Mouse (Mus musculus) myocyte (in vitro differentiated cells): Measurements from ENCODE around the gene Ly9. TPM values are rescaled to one million over a fixed set of nuclear protein-coding genes. Genes with fewer than 3 reads are reported as not detected.

ENCODE experiments used
- H3K27me3 ChIP-seq: one replicate; pipeline ENCODE4 v1.6.1; 2011; ENCODE audit not compliant: control insufficient read depth, insufficient read depth, insufficient read length
- H3K36me3 ChIP-seq: one replicate; pipeline ENCODE4 v1.6.1; 2011; ENCODE audit not compliant: control insufficient read depth, insufficient read depth
- H3K4me2 ChIP-seq: one replicate; pipeline ENCODE4 v1.6.1; 2011; ENCODE audit warnings: low read depth, control low read depth
- H3K4me3 ChIP-seq: one replicate; pipeline ENCODE4 v1.5.1; 2011; ENCODE audit warnings: mild to moderate bottlenecking, control low read depth, moderate library complexity
- H3K79me2 ChIP-seq: one replicate; pipeline ENCODE4 v1.6.1; 2011; ENCODE audit not compliant: control insufficient read depth, insufficient read depth
- H3ac ChIP-seq: one replicate; pipeline ENCODE4 v1.6.1; 2011; ENCODE audit not compliant: control insufficient read depth, insufficient read length
- CEBPB ChIP-seq: IDR thresholded peaks from 2 replicates; pipeline ENCODE4 v1.6.1; 2011; ENCODE audit warnings: mild to moderate bottlenecking, moderate library complexity; ENCODE audit not compliant: poor library complexity, insufficient read depth, severe bottlenecking
- E2F4 ChIP-seq: IDR thresholded peaks from one replicate; pipeline ENCODE4 v1.6.1; 2011; ENCODE audit warnings: mild to moderate bottlenecking, control low read depth, moderate library complexity; ENCODE audit not compliant: insufficient read depth
- MAX ChIP-seq: IDR thresholded peaks from one replicate; pipeline ENCODE4 v1.6.1; 2011; ENCODE audit warnings: low read depth, mild to moderate bottlenecking, control low read depth
- MYOD1 ChIP-seq, 3 experiments: IDR thresholded peaks; one replicate each; pipeline ENCODE4 v1.6.1; 2011; ENCODE audit warnings: control low read depth in 2 of 3, low read depth in 2 of 3, mild to moderate bottlenecking in 2 of 3, moderate library complexity in 1 of 3; ENCODE audit not compliant: insufficient read length in 2 of 3, control insufficient read depth in 1 of 3
- MYOG ChIP-seq, 3 experiments: IDR thresholded peaks; one replicate each; pipeline ENCODE4 v1.6.1; 2011; ENCODE audit warnings: control low read depth in 2 of 3, low read depth in 2 of 3, mild to moderate bottlenecking in 2 of 3; ENCODE audit not compliant: insufficient read length in 2 of 3, control insufficient read depth in 1 of 3, insufficient read depth in 1 of 3
- POLR2A ChIP-seq: IDR thresholded peaks from one replicate; pipeline ENCODE4 v1.6.1; 2011; ENCODE audit warnings: low read depth, mild to moderate bottlenecking, control low read depth, moderate library complexity; ENCODE audit not compliant: insufficient read length
- POLR2AphosphoS2 ChIP-seq: IDR thresholded peaks from one replicate; pipeline ENCODE4 v1.6.1; 2011; ENCODE audit warnings: low read depth, control low read depth; ENCODE audit not compliant: insufficient read length
- REST ChIP-seq: IDR thresholded peaks from one replicate; pipeline ENCODE4 v1.6.1; 2011; ENCODE audit warnings: mild to moderate bottlenecking, control low read depth, moderate library complexity; ENCODE audit not compliant: insufficient read depth, insufficient read length
- SRF ChIP-seq: IDR thresholded peaks from one replicate; pipeline ENCODE4 v1.6.1; 2011; ENCODE audit warnings: low read depth; ENCODE audit not compliant: control insufficient read depth, insufficient read length
- TCF12 ChIP-seq: IDR thresholded peaks from one replicate; pipeline ENCODE4 v1.6.1; 2011; ENCODE audit warnings: mild to moderate bottlenecking, control low read depth; ENCODE audit not compliant: poor library complexity, insufficient read depth, severe bottlenecking
- TCF3 ChIP-seq: IDR thresholded peaks from one replicate; pipeline ENCODE4 v1.6.1; 2011; ENCODE audit warnings: low read depth, control low read depth; ENCODE audit not compliant: insufficient read length
- USF1 ChIP-seq: IDR thresholded peaks from one replicate; pipeline ENCODE4 v1.6.1; 2011; ENCODE audit warnings: low read depth, mild to moderate bottlenecking, control low read depth, moderate library complexity
- polyA plus RNA-seq: library from polyadenylated mRNA; unstranded; fragments of >200 nt; fragmentation: generic; extraction: Trizol; gene quantifications from one replicate; pipeline ENCODE4 v1.2.1, GENCODE M21; 2012; ENCODE audit warnings: missing spikeins

Gene Ly9
- not detected for polyA plus RNA-seq

- Histone ChIP-seq H3K27me3 (no peaks in the 10 kb centered on the region), H3K79me2 (no peaks in the 10 kb centered on the region), H3ac (no peak within 1 kb of the TSS), H3K4me3 (no peak within 1 kb of the TSS), H3K36me3 (no peaks in the 10 kb centered on the region), H3K4me2 (no peak within 1 kb of the TSS)
- no peak for TF ChIP-seq MAX
- TF ChIP-seq REST, result no peak
- TF ChIP-seq TCF12, result no peak
- TF ChIP-seq E2F4, result no peak
- TF ChIP-seq USF1, result no peak
- TF ChIP-seq SRF, result no peak
- no peak for TF ChIP-seq CEBPB
- TF ChIP-seq POLR2AphosphoS2, result no peak
- TF ChIP-seq TCF3, result no peak
- no peak for TF ChIP-seq MYOD1 (IDR thresholded peaks at IDR 0.05; ENCODE audit: control insufficient read depth in 1 of 3, insufficient read length in 2 of 3, low read depth in 2 of 3)
- no peak for TF ChIP-seq POLR2A
These were observed at the start of gene Ly9 for GRCm38 (mm10) chr1:171607176-171607575. Ly9 (minus strand) TSS chr1:171607410.

DNA sequence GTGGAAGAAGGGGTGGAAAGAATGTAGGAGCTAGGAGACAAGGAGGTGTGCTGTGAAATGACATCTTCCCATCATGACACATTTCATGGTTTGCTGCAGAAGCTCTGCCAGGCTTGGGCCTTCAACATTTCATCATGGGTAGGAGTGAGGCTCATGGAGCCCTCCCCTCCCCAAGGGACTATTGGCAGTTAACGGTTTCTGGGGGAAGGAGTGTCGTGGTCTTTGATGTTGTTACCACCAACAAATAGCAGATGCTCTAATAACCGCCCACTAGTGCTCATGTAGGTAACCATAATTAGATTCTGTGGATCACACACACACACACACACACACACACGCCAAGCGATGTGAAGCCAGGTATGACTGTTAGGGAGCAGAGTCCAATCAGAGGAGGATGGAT, 45.5 kb upstream of the Ly9 start, which contains the start of gene Slamf7:
Gene Slamf7, minus strand, starts transcription at position 302 of the 400 bp plus-strand sequence.
- Histone ChIP-seq H3K4me3 (no peak within 1 kb of the TSS), H3K36me3 (no peaks in the 10 kb centered on the region), H3K27me3 (no peaks in the 10 kb centered on the region), H3ac (no peak within 1 kb of the TSS), H3K79me2 (no peaks in the 10 kb centered on the region), H3K4me2 (no peak within 1 kb of the TSS)
- TF ChIP-seq POLR2A (no peak), E2F4 (no peak), TCF12 (no peak), CEBPB (no peak), USF1 (no peak), MYOG (IDR thresholded peaks at IDR 0.05; ENCODE audit: control insufficient read depth in 1 of 3, insufficient read depth in 1 of 3, insufficient read length in 2 of 3, low read depth in 2 of 3) (no peak), SRF (no peak), MYOD1 (IDR thresholded peaks at IDR 0.05; ENCODE audit: control insufficient read depth in 1 of 3, insufficient read length in 2 of 3, low read depth in 2 of 3) (no peak), MAX (no peak), POLR2AphosphoS2 (no peak), REST (no peak), TCF3 (no peak)

DNA sequence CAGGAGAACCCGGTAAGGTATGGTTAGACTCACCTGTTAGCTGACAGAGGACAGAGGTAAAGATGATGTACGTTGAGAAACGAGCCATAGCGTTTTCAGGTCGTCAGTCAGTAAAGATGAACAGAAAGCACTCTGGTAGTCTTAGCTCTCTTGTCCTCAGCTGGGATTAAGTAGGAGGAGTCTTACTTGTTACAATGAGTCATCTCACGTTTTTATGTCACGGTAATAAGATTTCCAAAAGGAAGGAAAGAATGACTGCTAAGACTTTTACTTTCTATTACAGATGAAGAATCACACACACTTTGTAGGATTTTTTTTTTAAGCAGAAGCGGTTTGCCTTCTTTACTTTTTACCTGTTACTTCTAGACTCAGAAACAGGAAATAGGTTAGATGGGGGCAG, 41.6 kb upstream of the Ly9 start:
- Histone ChIP-seq H3K4me2 (no peak overlapping the region), H3ac (no peak overlapping the region), H3K4me3 (no peak overlapping the region), H3K36me3 (no peaks in the 10 kb centered on the region), H3K79me2 (no peaks in the 10 kb centered on the region), H3K27me3 (no peaks in the 10 kb centered on the region)
- TF ChIP-seq E2F4 (no peak), POLR2AphosphoS2 (no peak), USF1 (no peak), POLR2A (no peak), CEBPB (no peak), MYOD1 (IDR thresholded peaks at IDR 0.05; ENCODE audit: control insufficient read depth in 1 of 3, insufficient read length in 2 of 3, low read depth in 2 of 3) (no peak), REST (no peak), MAX (no peak), MYOG (IDR thresholded peaks at IDR 0.05; ENCODE audit: control insufficient read depth in 1 of 3, insufficient read depth in 1 of 3, insufficient read length in 2 of 3, low read depth in 2 of 3) (no peak), TCF12 (no peak), SRF (no peak)

DNA sequence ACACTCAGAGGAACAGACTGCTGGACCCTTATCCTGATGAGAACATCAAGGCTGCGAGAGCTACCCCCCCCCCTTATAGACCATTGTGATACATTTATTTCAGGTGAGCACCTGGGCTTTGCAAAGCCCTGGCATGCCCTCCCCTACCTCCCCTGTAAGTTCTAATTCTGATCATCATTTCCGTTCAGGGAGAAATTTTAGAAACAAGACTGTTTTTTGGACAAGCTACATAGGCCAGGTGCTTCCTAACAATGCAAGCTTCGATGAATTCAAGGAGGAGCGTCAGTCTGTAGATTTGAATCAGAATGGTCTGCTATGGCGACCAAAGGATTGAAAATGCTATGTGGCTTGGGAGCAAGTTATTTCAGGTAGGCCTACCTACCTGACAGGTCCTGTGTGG, 40.5 kb upstream of the Ly9 start:
- TF ChIP-seq SRF, result no peak
- no peak for TF ChIP-seq TCF12
- TF ChIP-seq TCF3, result no peak
- no peak for TF ChIP-seq MYOG (IDR thresholded peaks at IDR 0.05; ENCODE audit: control insufficient read depth in 1 of 3, insufficient read depth in 1 of 3, insufficient read length in 2 of 3, low read depth in 2 of 3)
- no peak for TF ChIP-seq POLR2A
- TF ChIP-seq USF1, result no peak
- TF ChIP-seq CEBPB, result no peak
- TF ChIP-seq REST, result no peak
- no peak for TF ChIP-seq POLR2AphosphoS2
- no peak for TF ChIP-seq E2F4
- TF ChIP-seq MYOD1 (IDR thresholded peaks at IDR 0.05; ENCODE audit: control insufficient read depth in 1 of 3, insufficient read length in 2 of 3, low read depth in 2 of 3), result no peak
- no peak for TF ChIP-seq MAX
- Histone ChIP-seq H3K4me2 (no peak overlapping the region), H3K27me3 (no peaks in the 10 kb centered on the region), H3ac (no peak overlapping the region), H3K79me2 (no peaks in the 10 kb centered on the region), H3K4me3 (no peak overlapping the region), H3K36me3 (no peaks in the 10 kb centered on the region)
